Mouse (Mus musculus) kidney, adult 2 months (tissue): Measurements from ENCODE around the gene Bad. TPM values are rescaled to one million over a fixed set of nuclear protein-coding genes. Genes with fewer than 3 reads are reported as not detected.
"Not testable (repeated sequence)": the region's sequence is repeated elsewhere in the genome, so short reads cannot be mapped to it uniquely, and the experiment has no call there.

Experiments used
- DNase-seq: peaks from one replicate; pipeline ENCODE4 v3.0.0; 2021
- H3K27ac ChIP-seq: fragments of 200-500 bp; 2 replicates; pipeline ENCODE4 v1.5.1; 2012; ENCODE audit warnings: low read depth, low read length, control low read depth, inconsistent platforms; ENCODE audit not compliant: insufficient read depth
- H3K27me3 ChIP-seq: fragments of 200-500 bp; replicated peaks from 2 replicates; pipeline ENCODE4 v1.6.1; 2012; ENCODE audit warnings: mild to moderate bottlenecking, moderate library complexity, low read length, inconsistent platforms; ENCODE audit not compliant: control insufficient read depth, insufficient read depth
- H3K36me3 ChIP-seq: fragments of 200-500 bp; 2 replicates; pipeline ENCODE4 v1.6.1; 2012; ENCODE audit warnings: mild to moderate bottlenecking, moderate library complexity, low read length, inconsistent platforms; ENCODE audit not compliant: control insufficient read depth, insufficient read depth
- H3K4me1 ChIP-seq: fragments of 200-500 bp; 2 replicates; pipeline ENCODE4 v1.6.1; 2011; ENCODE audit warnings: low read length; ENCODE audit not compliant: control insufficient read depth, insufficient read depth
- H3K4me3 ChIP-seq: fragments of 200-500 bp; 2 replicates; pipeline ENCODE4 v1.5.1; 2011; ENCODE audit warnings: mild to moderate bottlenecking, low read depth, low read length, control low read depth; ENCODE audit not compliant: insufficient read depth
- CTCF ChIP-seq: fragments of 200-500 bp; conservative IDR thresholded peaks from 2 replicates; pipeline ENCODE4 v1.5.1; 2011; ENCODE audit warnings: low read depth, mild to moderate bottlenecking, control low read depth, low read length, moderate library complexity, mixed read lengths; ENCODE audit not compliant: insufficient read depth, insufficient read length
- POLR2A ChIP-seq: fragments of 200-500 bp; IDR thresholded peaks from one replicate; pipeline ENCODE4 v1.6.1; 2011; ENCODE audit warnings: low read depth, low read length, control low read depth
- WGBS: fragments of 180-500 bp; shearing (Covaris S2); methylation state at CpG from one replicate; pipeline ENCODE4 v1.1.7; 2018; 5-methylcytosine and 5-hydroxymethylcytosine counted together
- polyA plus RNA-seq: library from polyadenylated mRNA; depleted of rRNA; stranded (reverse); fragments of >200 nt; gene quantifications from 2 replicates; pipeline ENCODE4 v1.2.3, GENCODE M21; 2012

Gene Bad
- polyA plus RNA-seq, 1 experiment = 75.4 TPM

GRCm38 (mm10) chr19:6990712-6991111 lies 49.1 kb downstream of the Bad start:
- DNase-seq = no peak
- H3K27me3 ChIP-seq = no peaks in the 10 kb centered on the region
- 89% methylated on average over 6 of the region's 6 CpGs for WGBS
- H3K27ac ChIP-seq = no peak overlapping the region
- H3K4me1 ChIP-seq = peaks cover 7% of the 10 kb centered on the region; the same call in 1 of the 2 replicates
- H3K4me3 ChIP-seq = no peak overlapping the region
- no peak for TF ChIP-seq POLR2A
- no peak for TF ChIP-seq CTCF
- H3K36me3 ChIP-seq = no peaks in the 10 kb centered on the region

GRCm38 (mm10) chr19:6991166-6991565 lies 49.5 kb downstream of the Bad start:
- not testable (repeated sequence) for H3K27ac ChIP-seq, H3K36me3 ChIP-seq, H3K4me3 ChIP-seq, H3K27me3 ChIP-seq, DNase-seq, H3K4me1 ChIP-seq
- WGBS = 94% methylated on average over 6 of the region's 6 CpGs

GRCm38 (mm10) chr19:6992011-6992858 lies 50.6 kb downstream of the Bad start, which contains the start of gene Dnajc4:
Gene Dnajc4 (minus strand): TSS chr19:6992572.
- Histone ChIP-seq H3K4me3 (peak within 1 kb of the TSS; percentile 62), H3K27ac (peak within 1 kb of the TSS; percentile 18), H3K36me3 (no peaks in the 10 kb centered on the region), H3K4me1 (peaks cover 7% of the 10 kb centered on the region; the same call in 1 of the 2 replicates), H3K27me3 (no peaks in the 10 kb centered on the region)
- WGBS = under 1% methylated on average over 37 of the region's 37 CpGs
- 0 out of 2 replicates have a peak, but pooled peaks have one; percentile 1 for TF ChIP-seq CTCF
- peak; percentile 14 for TF ChIP-seq POLR2A
- peak; percentile 99 for DNase-seq

- H3K27me3 ChIP-seq = no peaks in the 10 kb centered on the region
- H3K4me3 ChIP-seq = peak overlapping the region; percentile 39
- 66% methylated on average over 14 of the region's 14 CpGs for WGBS
- H3K4me1 ChIP-seq = peaks cover 4% of the 10 kb centered on the region; the same call in 1 of the 2 replicates
- no peak for TF ChIP-seq POLR2A
- no peak for TF ChIP-seq CTCF
- peak overlapping the region; percentile 18 for H3K27ac ChIP-seq
- peak; percentile 1 for DNase-seq
- H3K36me3 ChIP-seq = no peaks in the 10 kb centered on the region
Measured at GRCm38 (mm10) chr19:6993011-6993770, 51.5 kb downstream of the Bad start.

GRCm38 (mm10) chr19:6994002-6994401 lies 52.3 kb downstream of the Bad start:
- Histone ChIP-seq H3K36me3 (no peaks in the 10 kb centered on the region), H3K27ac (no peak overlapping the region), H3K27me3 (no peaks in the 10 kb centered on the region), H3K4me3 (no peak overlapping the region), H3K4me1 (peaks cover 4% of the 10 kb centered on the region; the same call in 1 of the 2 replicates)
- TF ChIP-seq CTCF (no peak), POLR2A (no peak)
- no peak for DNase-seq
- 87% methylated on average over 8 of the region's 8 CpGs for WGBS

- DNase-seq = peak; percentile 1
- Histone ChIP-seq H3K27ac (no peak overlapping the region), H3K27me3 (no peaks in the 10 kb centered on the region), H3K4me1 (peaks cover 4% of the 10 kb centered on the region; the same call in 1 of the 2 replicates), H3K36me3 (no peaks in the 10 kb centered on the region), H3K4me3 (peak overlapping the region; percentile 64)
- no peak for TF ChIP-seq POLR2A
- WGBS = 74% methylated on average over 8 of the region's 8 CpGs
Measured at GRCm38 (mm10) chr19:6994489-6994888, 52.8 kb downstream of the Bad start.

- DNase-seq = peak; percentile 30
- H3K4me1 ChIP-seq = peaks cover 4% of the 10 kb centered on the region; the same call in 1 of the 2 replicates
- TF ChIP-seq CTCF (no peak), POLR2A (no peak)
Measured at GRCm38 (mm10) chr19:6995255-6995991, 53.8 kb downstream of the Bad start.

More at GRCm38 (mm10) chr19:6995255-6995991, 53.8 kb downstream of the Bad start:
- Histone ChIP-seq H3K27me3 (no peaks in the 10 kb centered on the region), H3K36me3 (no peaks in the 10 kb centered on the region), H3K4me3 (peak overlapping the region; percentile 64), H3K27ac (peak overlapping the region; percentile 74)
- WGBS = 26% methylated on average over 21 of the region's 21 CpGs
